Mouse (Mus musculus) CH12.LX (cell line): ENCODE measurements around the gene Kpna7. TPM values are rescaled to one million over a fixed set of nuclear protein-coding genes. Genes with fewer than 3 reads are reported as not detected.

Source experiments
- DNase-seq: peaks from one replicate; pipeline ENCODE4 v3.0.0-alpha.2; 2013; ENCODE audit errors: extremely low read depth
- H3K27ac ChIP-seq: 2 replicates; pipeline ENCODE4 v1.5.1; 2012; ENCODE audit warnings: low read depth, mild to moderate bottlenecking, control low read depth, moderate library complexity; ENCODE audit not compliant: insufficient read depth
- H3K27me3 ChIP-seq: replicated peaks from 2 replicates; pipeline ENCODE3; 2012; ENCODE audit warnings: inconsistent platforms
- H3K36me3 ChIP-seq, 2 experiments: replicated peaks in 1 of 2; 2 replicates each; pipeline versions ENCODE3 to v1.6.1; 2012; ENCODE audit warnings: inconsistent platforms in 1 of 2, low read length in 1 of 2, mild to moderate bottlenecking in 1 of 2, mixed read lengths in 1 of 2, moderate library complexity in 1 of 2; ENCODE audit not compliant: control insufficient read depth in 1 of 2, insufficient read depth in 1 of 2
- H3K4me1 ChIP-seq, 2 experiments: 2 replicates each; pipeline ENCODE4 v1.6.1; 2012; ENCODE audit warnings: inconsistent platforms in 1 of 2, moderate library complexity in 1 of 2; ENCODE audit not compliant: insufficient read depth in 2 of 2, control insufficient read depth in 1 of 2
- H3K4me2 ChIP-seq: 2 replicates; pipeline ENCODE4 v1.6.1; 2012; ENCODE audit warnings: low read depth, mild to moderate bottlenecking, control low read depth; ENCODE audit not compliant: poor library complexity, insufficient read depth, severe bottlenecking
- H3K4me3 ChIP-seq, 3 experiments: fragments of 150-350 bp in 1 of 3; sonication (generic) in 1 of 3; replicated peaks in 1 of 3; 2 replicates each; pipeline versions ENCODE3 to v1.5.1; 2011 to 2012; ENCODE audit warnings: low read depth in 2 of 3, low read length in 2 of 3, mild to moderate bottlenecking in 2 of 3, moderate library complexity in 2 of 3, control low read depth in 1 of 3, improper control_type of control experiment in 1 of 3, inconsistent platforms in 1 of 3, mixed read lengths in 1 of 3; ENCODE audit not compliant: poor library complexity in 1 of 3
- H3K79me2 ChIP-seq: replicated peaks from 2 replicates; pipeline ENCODE4 v1.6.1; 2012; ENCODE audit warnings: mild to moderate bottlenecking, moderate library complexity; ENCODE audit not compliant: control insufficient read depth, poor library complexity, insufficient read depth, severe bottlenecking; ENCODE audit errors: extremely low read depth
- H3K9ac ChIP-seq: 2 replicates; pipeline ENCODE4 v1.6.1; 2012; ENCODE audit warnings: low read depth, mild to moderate bottlenecking, control low read depth, moderate library complexity; ENCODE audit not compliant: insufficient read depth
- H3K9me3 ChIP-seq: replicated peaks from 2 replicates; pipeline ENCODE3; 2012; ENCODE audit warnings: low read length, inconsistent platforms, mixed read lengths
- BHLHE40 ChIP-seq: IDR thresholded peaks from 2 replicates; pipeline ENCODE4 v1.6.1; 2011; ENCODE audit warnings: mild to moderate bottlenecking, low read depth, low read length, improper control_type of control experiment
- CHD1 ChIP-seq: IDR thresholded peaks from 2 replicates; pipeline ENCODE4 v1.6.1; 2012; ENCODE audit warnings: low read depth, low read length, improper control_type of control experiment, inconsistent platforms
- CHD2 ChIP-seq: IDR thresholded peaks from 2 replicates; pipeline ENCODE4 v1.6.1; 2011; ENCODE audit warnings: low read length, improper control_type of control experiment
- ELF1 ChIP-seq: IDR thresholded peaks from 2 replicates; pipeline ENCODE4 v1.6.1; 2014; ENCODE audit warnings: low read depth, mild to moderate bottlenecking, inconsistent platforms, low read length, improper control_type of control experiment
- EP300 ChIP-seq: IDR thresholded peaks from 2 replicates; pipeline ENCODE4 v1.6.1; 2011; ENCODE audit warnings: low read length, improper control_type of control experiment
- GABPA ChIP-seq: IDR thresholded peaks from 2 replicates; pipeline ENCODE4 v1.6.1; 2012; ENCODE audit warnings: low read depth, low read length, improper control_type of control experiment, inconsistent platforms; ENCODE audit not compliant: insufficient replicate concordance
- JUN ChIP-seq: IDR thresholded peaks from 2 replicates; pipeline ENCODE4 v1.6.1; 2011; ENCODE audit warnings: low read depth, mild to moderate bottlenecking, low read length, improper control_type of control experiment, moderate library complexity; ENCODE audit not compliant: insufficient read depth
- JUND ChIP-seq: conservative IDR thresholded peaks from 2 replicates; pipeline ENCODE4 v1.6.1; 2011; ENCODE audit warnings: low read depth, low read length, improper control_type of control experiment
- KAT2A ChIP-seq: IDR thresholded peaks from 2 replicates; pipeline ENCODE4 v1.6.1; 2012; ENCODE audit warnings: low read length, improper control_type of control experiment, inconsistent platforms; ENCODE audit not compliant: insufficient replicate concordance
- MAFK ChIP-seq: IDR thresholded peaks from 2 replicates; pipeline ENCODE4 v1.6.1; 2011; ENCODE audit warnings: low read length, improper control_type of control experiment; ENCODE audit not compliant: insufficient replicate concordance
- MYC ChIP-seq: IDR thresholded peaks from 2 replicates; pipeline ENCODE4 v1.6.1; 2011; ENCODE audit warnings: low read depth, mild to moderate bottlenecking, improper control_type of control experiment, low read length
- POLR2A ChIP-seq: IDR thresholded peaks from 2 replicates; pipeline ENCODE4 v1.6.1; 2011; ENCODE audit warnings: low read depth, mild to moderate bottlenecking, improper control_type of control experiment, low read length
- POLR2AphosphoS2 ChIP-seq: IDR thresholded peaks from 2 replicates; pipeline ENCODE4 v1.6.1; 2011; ENCODE audit warnings: low read depth, low read length, improper control_type of control experiment
- RCOR1 ChIP-seq: conservative IDR thresholded peaks from 2 replicates; pipeline ENCODE4 v1.6.1; 2012; ENCODE audit warnings: low read depth, mild to moderate bottlenecking, inconsistent platforms, low read length, improper control_type of control experiment
- SMC3 ChIP-seq: IDR thresholded peaks from 2 replicates; pipeline ENCODE4 v1.6.1; 2011; ENCODE audit warnings: low read depth, low read length, improper control_type of control experiment
- TCF12 ChIP-seq: IDR thresholded peaks from 2 replicates; pipeline ENCODE4 v1.6.1; 2014; ENCODE audit warnings: low read depth, mild to moderate bottlenecking, inconsistent platforms, low read length, improper control_type of control experiment
- UBTF ChIP-seq: IDR thresholded peaks from 2 replicates; pipeline ENCODE4 v1.6.1; 2012; ENCODE audit warnings: low read depth, mild to moderate bottlenecking, inconsistent platforms, low read length, improper control_type of control experiment, moderate library complexity
- USF1 ChIP-seq: IDR thresholded peaks from 2 replicates; pipeline ENCODE4 v1.6.1; 2014; ENCODE audit warnings: low read depth, mild to moderate bottlenecking, inconsistent platforms, low read length, improper control_type of control experiment
- USF2 ChIP-seq: conservative IDR thresholded peaks from 2 replicates; pipeline ENCODE4 v1.6.1; 2011; ENCODE audit warnings: low read depth, low read length, improper control_type of control experiment
- ZKSCAN1 ChIP-seq: IDR thresholded peaks from 2 replicates; pipeline ENCODE4 v1.6.1; 2012; ENCODE audit warnings: low read depth, inconsistent platforms, low read length, improper control_type of control experiment, borderline replicate concordance
- dilution Hi-C: fragments of 300-500 bp; cut with MboI; formaldehyde crosslinking; loops from 2 replicates; pipeline ENCODE4 v1.14.3; 2020; ENCODE audit warnings: low sequenced_read_pairs; ENCODE audit not compliant: extremely low pct_unique_long_range_greater_than_20kb, extremely low pct_ligation_motif_present
- in situ Hi-C: fragments of 300-500 bp; cut with MboI; formaldehyde crosslinking; loops from 3 replicates; pipeline ENCODE4 v1.14.3; 2019; ENCODE audit warnings: low sequenced_read_pairs, low pct_ligation_motif_present, low pct_unique_long_range_greater_than_20kb, mixed read lengths
- polyA plus RNA-seq: library from polyadenylated mRNA; unstranded; fragments of >175 nt; gene quantifications from 2 replicates; pipeline ENCODE4 v1.2.1, GENCODE M21; 2012; ENCODE audit warnings: low read depth; ENCODE audit not compliant: insufficient read length
- total RNA-seq, 2 experiments: library from RNA; depleted of rRNA; stranded (reverse); fragments of 300-350 nt in 1 of 2; fragments of >200 nt in 1 of 2; gene quantifications; 2 replicates each; pipeline ENCODE4 v1.2.3; 2012 to 2014

Gene Kpna7
- total and polyA plus RNA-seq, 3 experiments: 0.26 TPM; not detected in 2

- no peaks in the 10 kb centered on the region for H3K79me2 ChIP-seq
- dilution Hi-C loops: no loop called here
- DNase-seq: no peak
- H3K27ac ChIP-seq: no peak overlapping the region
- no peak overlapping the region for H3K9ac ChIP-seq
- H3K4me1 ChIP-seq: peaks cover 0 to 24% of the 10 kb centered on the region in 2 experiments; a peak in 2 of 4 replicates
- H3K36me3 ChIP-seq: no peaks in the 10 kb centered on the region
- H3K4me3 ChIP-seq: no peak overlapping the region
- H3K9me3 ChIP-seq: no peaks in the 10 kb centered on the region
- in situ Hi-C loops: loop anchor here (10.0 kb wide), 1 partner anchor 59 kb away; no protein-coding TSS in a partner anchor
- H3K4me2 ChIP-seq: no peak overlapping the region
- TF ChIP-seq MAFK (no peak), ELF1 (no peak), POLR2AphosphoS2 (no peak), USF2 (no peak), SMC3 (no peak), JUND (no peak), GABPA (no peak), TCF12 (no peak), CHD2 (no peak), RCOR1 (no peak), ZKSCAN1 (no peak), CHD1 (no peak)
- H3K27me3 ChIP-seq: peaks cover 2% of the 10 kb centered on the region
Observed at GRCm38 (mm10) chr5:145005596-145005995, 78.2 kb downstream of the Kpna7 start.

- dilution Hi-C loops: no loop called here
- H3K9ac ChIP-seq: no peak overlapping the region
Observed at GRCm38 (mm10) chr5:145004495-145004894, 79.3 kb downstream of the Kpna7 start.

More at GRCm38 (mm10) chr5:145004495-145004894, 79.3 kb downstream of the Kpna7 start:
- DNase-seq: no peak
- no peaks in the 10 kb centered on the region for H3K9me3 ChIP-seq
- H3K79me2 ChIP-seq: no peaks in the 10 kb centered on the region
- in situ Hi-C loops: loop anchor here (10.0 kb wide), 1 partner anchor 60 kb away; no protein-coding TSS in a partner anchor
- TF ChIP-seq MYC: no peak
- no peak for TF ChIP-seq UBTF
- no peak for TF ChIP-seq SMC3
- no peak for TF ChIP-seq RCOR1
- no peak for TF ChIP-seq POLR2A
- TF ChIP-seq EP300: no peak
- TF ChIP-seq BHLHE40: no peak
- no peak for TF ChIP-seq JUN
- no peak for TF ChIP-seq USF1
- TF ChIP-seq KAT2A: no peak
- TF ChIP-seq TCF12: no peak
- TF ChIP-seq CHD2: no peak
- peaks cover 0 to 24% of the 10 kb centered on the region in 2 experiments; a peak in 2 of 4 replicates for H3K4me1 ChIP-seq
- H3K36me3 ChIP-seq: no peaks in the 10 kb centered on the region
- H3K27me3 ChIP-seq: peaks cover 7% of the 10 kb centered on the region
- H3K4me2 ChIP-seq: no peak overlapping the region
- no peak overlapping the region for H3K4me3 ChIP-seq
- no peak overlapping the region for H3K27ac ChIP-seq
